Mouse (Mus musculus): ENCODE measurements around the gene March10.

DNA sequence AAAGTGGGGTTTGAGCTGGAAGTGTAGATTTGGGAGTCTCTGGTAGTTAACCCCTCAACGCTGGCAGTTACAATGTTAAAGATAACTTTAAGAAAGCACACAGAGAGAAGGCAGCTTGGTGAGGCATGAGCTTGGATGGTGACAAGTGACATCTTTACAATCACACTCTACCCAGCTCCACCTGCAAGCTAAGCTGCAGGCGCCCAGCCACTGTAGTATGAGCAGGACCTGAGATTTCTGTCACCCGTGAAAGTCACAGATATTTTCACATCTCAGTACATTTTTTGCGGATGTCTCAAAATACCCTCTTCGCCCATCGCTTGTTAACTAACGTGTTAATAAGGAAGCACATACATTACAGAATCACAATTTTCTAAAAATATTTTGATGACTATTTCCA lies 36.6 kb downstream of the March10 start:
- TF ChIP-seq CTCF (IDR thresholded peaks at IDR 0.05; ENCODE audit: low read depth, low read length), result no peak
- no peak for TF ChIP-seq GATA1 (IDR thresholded peaks at IDR 0.05; ENCODE audit: borderline replicate concordance, low read length)
- no peak for TF ChIP-seq TAL1 (conservative IDR thresholded peaks at IDR 0.05; ENCODE audit: low read depth, low read length)
